Mouse (Mus musculus): ENCODE results near the gene Zmynd8.

Gene Zmynd8

DNA sequence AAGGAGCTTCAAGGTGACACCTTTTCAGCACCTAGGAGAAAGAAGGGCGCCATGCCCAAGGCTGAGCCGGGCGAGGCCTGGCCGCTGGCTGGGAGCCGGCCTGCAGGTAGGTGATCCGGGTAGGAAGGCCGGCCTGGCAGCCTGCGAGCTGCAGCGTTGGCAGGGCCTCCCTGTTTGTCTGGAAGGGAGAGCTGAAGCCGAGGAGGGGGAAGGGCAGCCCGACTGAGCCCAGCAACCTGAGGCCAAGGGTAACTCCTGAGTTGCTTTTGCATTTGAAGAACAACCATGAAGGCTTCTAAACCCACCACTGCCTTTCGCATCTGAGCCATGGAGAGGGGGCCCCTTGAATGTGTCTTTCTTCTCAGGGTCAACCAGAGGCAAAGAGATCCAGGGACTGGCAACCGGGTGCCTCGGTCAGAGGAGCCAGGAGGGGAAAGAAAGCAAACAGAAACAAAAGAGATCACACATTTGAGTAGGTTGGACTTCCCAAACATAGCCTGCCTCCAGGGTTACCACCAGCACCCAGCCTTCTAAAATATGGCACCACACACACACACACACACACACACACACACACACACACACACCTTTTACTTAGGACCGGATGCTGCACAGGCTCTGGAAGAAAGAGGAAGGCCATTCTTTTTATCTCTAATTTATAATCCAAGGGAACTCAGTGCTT lies 18.2 kb downstream of the Zmynd8 start:
- DNase-seq (ENCODE audit: low spot score in 2 of 2), result no peak

DNA sequence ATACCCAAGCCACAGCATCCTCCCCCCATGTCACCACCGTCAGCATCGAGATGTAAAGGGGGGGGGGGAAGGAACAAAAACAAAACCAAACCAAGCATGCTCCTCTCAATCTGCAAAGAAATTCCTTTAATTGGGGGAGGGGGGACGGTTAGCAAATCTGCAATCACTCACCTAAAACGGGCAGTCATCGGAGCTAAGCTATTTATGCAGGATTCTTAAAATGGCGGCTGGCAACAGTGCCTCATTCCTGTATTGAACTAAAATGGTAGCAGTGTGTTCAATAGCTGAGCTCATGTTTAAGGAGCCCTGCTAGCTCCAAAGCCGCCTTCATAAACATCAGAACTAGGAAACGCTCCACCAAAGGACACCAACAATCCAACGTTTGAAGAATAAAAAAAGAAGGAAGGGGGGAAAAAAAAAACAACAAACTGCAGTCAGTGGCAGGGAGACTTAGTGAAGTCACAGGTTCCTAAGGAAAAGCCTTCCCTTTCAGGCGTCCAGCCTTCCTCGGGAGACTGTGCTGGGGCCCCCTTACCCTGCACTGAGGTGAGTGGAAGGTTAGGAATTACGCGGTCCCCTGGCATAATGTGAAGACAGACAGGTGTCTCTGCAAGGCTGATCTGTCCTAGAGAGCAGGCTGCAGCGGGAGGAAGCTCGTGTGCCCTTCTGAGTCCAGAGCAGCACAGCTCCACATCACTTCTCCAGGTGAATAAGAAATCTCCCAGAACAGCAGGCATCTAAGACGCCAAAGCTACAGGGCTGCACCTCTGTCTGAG lies 19.2 kb downstream of the Zmynd8 start:
- no peak for DNase-seq (ENCODE audit: low spot score in 2 of 2)

DNA sequence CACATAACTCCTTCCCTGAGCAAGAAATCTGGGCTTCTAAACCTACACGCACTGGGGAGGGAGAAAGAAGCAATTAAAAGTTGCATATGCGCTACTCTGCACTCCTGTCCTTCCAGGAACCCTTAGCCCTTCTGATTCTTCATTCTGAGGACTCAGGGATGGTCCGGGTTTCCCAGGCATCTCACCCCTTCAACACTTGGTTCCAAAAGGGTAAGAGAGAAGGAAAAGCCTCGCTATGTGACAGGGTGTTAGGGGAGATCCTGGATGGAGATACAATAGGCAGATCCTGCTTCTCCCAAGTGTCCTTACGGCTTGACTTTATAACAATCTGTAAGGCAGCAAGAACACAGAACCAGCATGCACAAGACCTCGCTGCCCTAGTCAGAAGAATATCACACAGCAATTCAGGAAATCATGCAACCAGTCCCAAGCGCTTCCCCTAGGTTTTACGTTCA lies 19.9 kb downstream of the Zmynd8 start:
- no peak for DNase-seq (ENCODE audit: low spot score in 2 of 2)

DNA sequence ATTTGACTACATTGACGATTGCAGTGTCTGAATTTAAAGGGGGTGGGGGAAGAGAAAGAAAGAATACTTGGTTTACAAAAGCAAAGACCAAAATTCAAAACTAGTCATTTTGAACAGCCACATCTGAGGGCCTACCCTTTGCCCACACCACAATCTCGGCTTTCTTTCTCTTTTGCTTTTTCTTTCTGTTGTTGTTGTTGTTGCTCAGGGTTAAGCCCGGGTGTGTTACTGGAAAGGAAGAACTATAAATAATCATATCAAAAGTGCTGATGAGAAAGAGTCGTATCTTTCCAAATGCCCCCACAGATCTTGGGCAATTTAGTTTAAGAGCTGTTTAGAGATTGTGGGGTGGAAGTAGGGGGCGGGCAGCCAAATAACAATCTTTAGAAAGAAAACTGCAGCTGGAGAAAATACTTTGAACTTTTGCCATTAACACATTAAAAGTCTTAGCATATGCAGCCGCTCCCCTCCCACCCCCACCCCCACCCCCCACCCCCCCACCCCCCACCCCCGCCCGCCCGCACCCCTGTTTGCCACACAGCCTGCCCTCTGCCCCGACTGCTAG lies 20.7 kb downstream of the Zmynd8 start:
- DNase-seq (ENCODE audit: low spot score in 2 of 2), result no peak

DNA sequence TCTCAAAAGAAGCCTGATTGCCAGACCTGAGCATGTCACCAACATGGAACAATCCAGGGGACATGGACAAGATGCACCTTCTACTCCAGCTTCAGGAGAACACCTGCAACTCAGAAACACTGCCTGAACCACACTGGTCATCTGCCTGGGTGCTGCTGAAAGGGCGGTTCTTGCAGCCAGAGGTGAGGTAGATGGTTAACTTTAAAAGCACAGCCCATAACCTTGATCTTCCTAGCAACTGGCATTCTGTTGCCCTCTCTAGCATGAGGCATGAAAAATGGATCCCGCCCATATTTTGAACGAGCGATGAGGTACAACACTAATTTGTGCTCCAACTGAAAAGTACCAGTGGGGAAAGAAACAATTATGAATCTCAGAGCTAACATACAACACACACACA lies 21.6 kb downstream of the Zmynd8 start:
- no peak for DNase-seq (ENCODE audit: low spot score in 2 of 2)

DNA sequence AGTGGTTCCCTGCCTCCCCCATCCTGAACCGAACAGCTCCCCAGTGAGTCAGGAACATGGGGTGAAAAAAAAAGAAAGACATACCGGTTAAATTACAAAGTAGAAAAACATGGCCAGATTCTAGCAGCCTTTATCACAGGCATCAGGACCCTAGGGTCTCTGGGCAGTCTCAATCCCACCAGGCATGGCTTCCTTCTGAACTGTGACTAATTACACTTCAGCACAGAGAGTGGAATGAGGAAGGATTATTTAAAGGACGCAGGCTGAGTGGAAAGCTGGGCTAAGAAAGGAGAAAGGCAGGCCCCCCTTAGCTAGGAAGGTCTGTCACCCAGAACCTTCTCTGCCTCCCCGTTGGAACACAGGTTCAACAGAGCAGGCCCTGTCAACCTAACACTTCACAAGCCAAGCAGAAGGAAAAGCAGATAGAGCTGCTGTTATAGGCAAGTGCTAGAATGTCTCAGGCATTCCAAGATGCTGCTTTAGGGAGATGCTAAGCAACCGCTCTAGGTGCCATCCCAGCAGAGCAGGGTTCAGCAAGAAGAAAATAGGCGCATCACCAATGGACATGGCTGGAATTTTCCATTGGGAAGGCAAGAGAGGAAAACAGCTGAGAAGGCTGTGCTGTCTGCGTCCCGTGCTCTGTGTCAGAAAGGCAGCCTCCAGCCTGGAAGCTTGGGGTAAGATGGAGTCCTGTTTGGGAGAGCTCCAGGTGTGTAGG lies 22.5 kb downstream of the Zmynd8 start:
- DNase-seq (ENCODE audit: low spot score in 2 of 2), result no peak

DNA sequence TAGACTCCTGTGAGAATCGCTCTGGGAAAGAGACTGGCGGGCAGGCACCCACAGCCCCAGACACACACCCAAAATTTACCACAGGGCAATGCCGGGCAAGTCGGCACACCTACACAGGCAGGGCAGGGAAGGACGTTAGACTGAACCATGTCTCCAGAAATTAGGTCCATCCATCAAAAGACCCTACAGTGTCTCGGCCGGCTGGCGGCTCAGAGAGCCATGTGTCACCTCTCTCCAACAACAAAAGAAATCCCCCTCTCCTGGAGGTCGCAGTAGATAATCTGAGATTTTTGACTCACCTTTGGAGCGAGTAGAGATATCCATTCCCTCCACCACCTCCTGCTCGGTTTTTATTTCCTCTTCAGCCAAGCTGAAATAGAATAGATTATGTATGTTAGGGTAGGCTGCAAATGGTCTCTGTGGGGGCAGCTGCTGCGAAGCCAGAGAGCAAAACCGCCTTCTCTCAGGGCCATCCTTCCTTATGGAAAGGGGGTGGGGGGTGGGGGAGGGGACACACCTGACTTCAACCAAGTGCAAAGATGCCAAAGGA lies 23.3 kb downstream of the Zmynd8 start:
- DNase-seq (ENCODE audit: low spot score in 2 of 2), result no peak

DNA sequence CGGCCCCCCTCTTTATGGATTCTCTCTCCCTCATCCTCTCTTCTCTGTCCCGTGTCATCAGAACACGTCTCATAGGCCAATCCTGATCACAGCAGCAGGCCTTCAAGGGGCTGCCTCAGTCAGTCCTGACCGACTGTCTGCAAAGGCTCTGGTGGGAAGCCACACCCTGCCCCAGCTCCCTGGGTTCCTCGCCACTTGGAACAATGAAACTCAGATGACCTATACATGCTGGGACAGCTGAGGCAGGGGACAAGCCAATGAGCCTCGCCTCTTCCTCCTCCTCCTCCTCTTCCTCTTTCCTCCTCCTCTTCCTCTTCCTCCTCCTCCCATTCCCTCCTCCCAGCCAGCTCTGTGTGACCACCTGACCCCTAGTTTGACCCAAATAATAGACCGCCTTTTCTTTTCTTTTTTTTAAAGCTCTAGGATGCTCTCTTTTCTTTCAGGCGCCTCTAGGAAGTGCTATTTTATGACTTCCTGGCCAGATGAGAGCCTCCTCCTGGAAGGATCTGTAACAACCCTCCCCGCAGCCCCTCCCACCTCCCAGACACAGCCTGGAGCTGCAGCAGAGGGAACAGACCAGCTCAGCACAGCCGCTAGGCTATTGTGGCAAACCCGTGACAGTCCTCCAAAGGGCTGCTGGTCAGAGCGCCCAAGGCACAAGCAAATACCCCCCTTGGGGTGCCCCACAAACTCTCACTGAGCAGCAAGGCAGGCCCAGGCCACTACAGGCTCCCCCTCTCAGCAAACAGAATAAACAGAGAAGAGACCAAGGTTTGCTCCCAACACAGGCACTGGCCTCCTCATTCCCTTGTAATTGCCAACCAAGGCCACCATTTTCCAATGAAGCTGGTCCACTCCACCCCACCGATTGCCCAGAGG lies 24.1 kb downstream of the Zmynd8 start:
- DNase-seq (ENCODE audit: low spot score in 2 of 2), result peak; percentile 77 to 81

DNA sequence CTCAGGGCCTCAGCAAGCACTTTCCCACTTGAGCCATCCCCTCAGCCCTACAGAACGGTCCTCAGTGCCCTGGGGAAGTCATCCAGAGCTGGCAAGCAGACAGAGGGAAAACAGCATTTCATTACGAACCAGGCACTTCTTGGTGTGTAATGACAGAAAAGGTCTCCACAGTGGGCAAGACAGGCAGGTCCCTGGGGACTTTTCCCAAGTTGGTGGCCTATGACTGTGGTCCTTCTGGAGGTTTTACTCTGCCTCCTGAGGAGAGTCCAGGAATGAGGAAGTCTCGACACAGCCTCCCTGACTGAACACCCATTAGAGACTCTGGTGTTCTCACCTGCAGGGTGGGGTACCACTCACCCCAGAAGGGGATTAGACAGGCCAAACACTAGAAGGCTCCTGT lies 25.0 kb downstream of the Zmynd8 start:
- DNase-seq (ENCODE audit: low spot score in 2 of 2), result no peak

DNA sequence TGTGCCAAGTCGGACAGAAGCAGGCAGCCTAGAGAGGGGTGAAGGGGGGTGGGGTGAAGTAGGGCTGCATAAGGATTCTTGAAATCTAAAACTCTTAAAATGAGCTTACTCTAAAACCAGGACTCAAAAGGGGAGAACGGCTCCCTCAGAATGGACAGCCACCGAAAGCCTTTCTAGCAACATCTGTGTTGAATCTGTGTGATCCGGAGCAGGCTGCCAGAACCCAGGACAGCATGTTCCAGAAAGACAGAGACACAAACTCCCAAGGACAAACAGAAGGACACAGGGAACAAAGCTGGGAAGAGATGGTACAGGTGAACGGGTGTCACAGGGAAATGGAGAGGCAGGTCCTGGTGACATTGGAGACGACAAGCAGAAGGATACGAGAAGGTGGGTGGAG lies 25.6 kb downstream of the Zmynd8 start:
- DNase-seq (ENCODE audit: low spot score in 2 of 2), result no peak

DNA sequence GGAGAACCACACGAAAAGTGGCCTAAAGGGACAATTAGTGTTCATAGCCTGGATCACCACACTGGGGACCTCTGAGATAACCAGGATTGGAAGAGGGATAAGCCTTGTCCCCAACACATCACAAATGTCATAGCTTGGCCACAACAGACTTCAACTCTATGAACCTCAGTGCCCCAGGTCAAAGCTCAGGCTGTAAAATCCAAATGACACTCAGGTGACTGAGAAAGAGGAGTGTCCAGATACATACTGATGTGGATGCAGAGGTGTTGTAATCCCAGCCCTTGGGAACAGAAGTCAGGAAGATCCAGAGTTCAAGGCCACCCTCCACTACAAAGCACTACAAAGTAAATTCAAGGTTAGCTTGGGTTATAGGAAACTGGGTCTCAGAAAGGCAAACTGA lies 29.6 kb downstream of the Zmynd8 start:
- no peak for DNase-seq (ENCODE audit: low spot score in 2 of 2)

DNA sequence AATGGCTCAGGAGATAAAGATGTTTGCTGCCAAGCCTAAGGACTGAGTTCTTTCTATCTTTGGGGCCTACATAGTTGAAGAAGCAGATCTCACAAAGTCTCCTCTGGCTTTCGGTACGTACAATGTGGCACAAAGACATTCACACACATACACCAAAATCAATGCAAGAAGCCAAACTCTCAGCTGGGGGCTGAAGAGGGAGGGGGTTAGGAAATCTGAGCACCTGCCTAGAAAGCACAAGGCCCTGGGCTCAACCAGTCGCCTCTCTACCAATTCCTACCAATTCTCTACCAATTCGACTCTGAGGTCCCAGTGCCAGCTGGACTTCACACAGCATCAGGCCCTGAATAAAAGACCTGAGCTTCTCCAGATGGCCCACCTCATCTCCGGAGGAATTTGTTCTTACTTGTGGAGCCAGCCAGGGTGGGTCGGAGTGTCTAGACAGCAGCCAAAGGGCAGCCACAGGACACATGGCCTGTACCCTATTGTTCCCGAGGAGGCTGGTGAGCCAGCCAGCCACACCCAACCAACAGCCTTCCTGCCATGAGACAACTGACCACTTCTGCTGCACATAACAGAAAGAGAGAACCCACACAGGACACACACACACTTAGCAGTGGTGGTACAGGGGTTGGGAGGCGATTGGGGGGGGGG lies 30.2 kb downstream of the Zmynd8 start:
- DNase-seq (ENCODE audit: low spot score in 2 of 2), result no peak

DNA sequence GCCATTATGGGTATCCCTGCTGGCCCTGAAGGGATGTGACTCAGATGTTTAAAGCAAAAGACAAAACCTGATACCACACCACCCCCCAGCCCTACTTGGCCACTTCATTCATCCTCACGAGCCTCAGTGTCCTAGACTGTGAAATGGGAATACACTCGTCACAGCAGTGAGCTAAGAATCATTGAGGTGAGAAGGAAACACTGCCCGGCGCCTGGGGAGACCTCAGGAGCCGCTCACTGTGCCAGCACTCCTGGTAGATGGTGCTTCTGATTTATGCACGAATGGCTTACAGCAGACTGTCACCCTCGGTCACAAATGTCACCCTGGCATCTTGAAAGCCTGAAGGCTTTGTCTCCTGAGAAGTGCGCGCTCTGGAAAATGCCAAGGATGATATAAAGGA lies 31.3 kb downstream of the Zmynd8 start:
- no peak for DNase-seq (ENCODE audit: low spot score in 2 of 2)

DNA sequence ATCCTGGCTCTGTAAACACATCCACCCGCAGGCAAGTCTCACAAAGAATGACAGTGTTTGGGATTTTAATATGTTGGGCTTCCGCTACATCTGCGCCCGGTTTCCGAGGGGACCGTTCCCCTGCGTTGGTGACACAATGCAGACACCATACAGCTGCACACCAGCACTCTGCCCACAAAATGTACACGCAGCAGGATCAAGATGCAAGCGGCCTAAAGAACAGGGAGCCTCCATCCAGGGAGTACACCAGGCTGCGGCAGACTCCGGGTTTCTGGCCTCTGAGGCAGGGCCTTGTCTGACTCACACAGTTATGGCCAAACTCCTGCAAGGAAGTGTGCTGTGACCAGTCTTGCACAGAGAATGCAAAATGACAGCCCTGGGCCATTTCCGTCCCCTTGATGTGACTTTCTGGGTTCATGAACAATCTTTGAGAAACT lies 31.8 kb downstream of the Zmynd8 start:
- DNase-seq (ENCODE audit: low spot score in 2 of 2), result no peak

DNA sequence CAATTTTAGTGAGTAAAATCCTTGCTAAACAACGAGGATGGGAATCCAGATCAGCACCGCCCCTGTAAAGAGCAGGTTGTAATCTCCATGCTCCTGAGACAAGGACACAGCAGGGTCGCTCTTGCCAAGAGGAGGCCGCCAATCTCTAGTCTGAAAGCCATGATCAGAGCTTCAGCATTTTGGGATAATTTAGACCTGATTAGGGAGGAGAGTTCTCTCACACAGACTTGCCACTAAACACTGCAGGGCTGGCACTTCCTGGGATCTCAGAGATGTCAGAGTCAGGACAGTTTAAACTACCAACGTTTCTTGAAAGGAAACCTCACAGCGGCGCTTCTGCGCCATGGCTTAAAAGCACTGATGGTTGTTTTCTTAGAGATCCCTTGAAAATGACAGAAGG lies 32.4 kb downstream of the Zmynd8 start:
- DNase-seq (ENCODE audit: low spot score in 2 of 2), result no peak

DNA sequence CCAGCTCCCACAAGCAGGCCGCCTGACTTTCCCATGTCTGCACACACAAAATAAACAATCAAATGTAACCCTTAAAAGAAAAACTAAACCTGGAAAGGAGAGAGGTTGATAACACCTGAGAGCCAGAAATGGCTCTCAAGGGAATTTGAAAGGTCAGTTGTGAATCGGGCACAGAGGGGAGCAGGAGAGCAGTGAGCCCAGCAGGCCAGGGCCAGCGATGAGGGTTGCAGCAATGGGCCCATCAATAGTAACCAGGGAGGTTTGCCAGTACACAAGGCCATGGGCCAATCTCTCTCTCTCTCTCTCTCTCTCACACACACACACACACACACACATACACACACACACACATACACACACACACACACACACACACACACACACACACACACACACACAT lies 34.0 kb downstream of the Zmynd8 start:
- DNase-seq (ENCODE audit: low spot score in 2 of 2), result no peak

DNA sequence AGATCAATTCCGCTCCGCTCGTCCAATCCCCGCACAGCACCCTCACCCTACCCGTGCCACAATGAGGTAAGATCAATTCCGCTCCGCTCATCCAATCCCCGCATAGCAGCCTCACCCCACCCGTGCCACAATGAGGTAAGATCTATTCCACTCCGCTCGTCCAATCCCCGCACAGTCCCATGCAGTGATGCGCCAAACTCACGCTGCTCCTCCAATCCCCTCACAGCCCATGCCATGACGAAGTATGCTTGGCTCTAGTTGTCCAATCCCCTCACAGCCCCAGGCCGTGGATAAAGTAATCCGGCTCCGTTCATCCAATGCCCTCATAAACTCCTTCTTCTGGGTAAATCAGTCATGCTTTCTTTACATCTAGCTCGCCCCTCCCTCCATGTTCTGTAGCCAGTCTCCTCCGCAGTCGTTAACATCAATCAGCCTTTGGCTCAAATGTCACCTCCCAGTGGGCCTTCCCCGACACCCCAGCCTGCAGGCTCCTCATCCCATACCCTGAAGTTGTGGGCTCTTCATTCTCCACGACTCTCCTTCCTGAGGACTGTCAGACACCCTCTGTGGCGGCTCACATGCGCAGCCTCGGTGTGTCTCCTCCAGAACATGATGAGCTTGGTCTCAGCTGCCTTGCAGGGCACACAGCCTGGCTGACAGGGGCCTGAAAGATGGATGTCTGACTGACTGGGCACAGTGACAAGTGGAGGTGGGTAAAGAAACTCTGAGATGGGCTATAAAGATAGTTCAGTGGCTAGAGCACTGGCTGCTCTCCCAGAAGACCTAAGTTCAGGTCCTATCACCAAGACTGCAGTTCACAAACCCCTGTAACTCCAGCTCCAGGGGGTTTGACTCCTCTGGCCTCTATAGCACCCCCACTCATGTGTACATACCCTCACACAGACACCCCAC lies 36.9 kb downstream of the Zmynd8 start:
- DNase-seq (ENCODE audit: low spot score in 2 of 2), result no peak

DNA sequence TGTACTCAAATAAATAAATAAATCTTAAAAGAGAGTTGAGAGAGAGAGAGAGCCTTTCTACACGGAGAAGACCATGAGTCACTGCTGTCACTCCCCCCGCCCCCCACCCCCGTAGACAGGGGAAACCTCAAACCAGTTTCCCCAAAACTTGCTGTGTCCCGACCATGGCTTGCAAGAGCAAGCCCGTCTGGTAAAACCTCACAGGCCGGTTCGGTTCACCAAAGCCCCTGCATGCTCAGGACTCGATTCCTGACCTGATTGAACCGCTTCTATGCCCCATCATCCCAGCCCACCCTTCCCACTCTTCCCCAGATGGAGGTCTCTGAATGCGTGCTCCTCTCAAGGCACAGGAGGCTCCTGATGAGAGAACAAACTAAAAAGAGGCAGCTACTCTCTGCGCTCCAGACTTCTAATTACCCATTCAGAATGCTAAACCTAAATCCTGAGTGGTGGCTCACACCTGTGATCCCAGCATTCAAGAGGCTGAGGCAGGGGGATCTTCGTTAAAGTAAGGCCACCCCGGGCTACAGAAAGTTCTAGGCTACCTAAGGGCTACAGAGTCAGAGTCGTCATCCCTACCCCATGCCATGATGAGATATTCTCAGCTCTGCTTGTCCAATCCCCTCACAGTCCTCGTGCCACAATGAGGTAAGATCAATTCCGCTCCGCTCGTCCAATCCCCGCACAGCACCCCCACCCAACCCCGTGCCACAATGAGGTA lies 37.7 kb downstream of the Zmynd8 start:
- DNase-seq (ENCODE audit: low spot score in 2 of 2), result no peak

DNA sequence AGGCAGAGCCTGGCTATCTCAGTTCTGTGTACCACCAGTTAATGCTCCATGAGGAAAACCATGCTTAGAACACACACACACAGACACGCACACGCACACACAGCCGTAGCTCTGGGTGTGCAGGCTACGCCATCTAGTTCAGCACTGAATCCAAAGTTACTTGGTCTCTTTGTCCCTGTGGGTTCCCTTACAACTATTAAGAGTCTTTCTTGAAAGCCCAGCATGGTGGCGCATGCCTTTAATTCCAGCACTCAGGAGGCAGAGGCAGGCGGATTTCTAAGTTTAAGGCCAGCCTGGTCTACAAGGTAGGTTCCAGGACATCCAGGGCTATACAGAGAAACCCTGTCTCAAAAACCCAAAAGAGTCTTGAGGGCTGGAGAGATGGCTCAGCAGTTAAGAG lies 38.4 kb downstream of the Zmynd8 start:
- no peak for DNase-seq (ENCODE audit: low spot score in 2 of 2)

Data from frontal cortex, postnatal 10 days (tissue).